Mouse (Mus musculus): ENCODE results near the gene Gbgt1. TPM values are rescaled to one million over a fixed set of nuclear protein-coding genes. Genes with fewer than 3 reads are reported as not detected.
A peak's percentile ranks its signal among the peaks of the same experiment; 100 is the strongest.
"Not testable (repeated sequence)": the region's sequence is repeated elsewhere in the genome, so short reads cannot be mapped to it uniquely, and the experiment has no call there.

Gene Gbgt1
- polyA plus RNA-seq, 1 experiment = 5.6 TPM

DNA sequence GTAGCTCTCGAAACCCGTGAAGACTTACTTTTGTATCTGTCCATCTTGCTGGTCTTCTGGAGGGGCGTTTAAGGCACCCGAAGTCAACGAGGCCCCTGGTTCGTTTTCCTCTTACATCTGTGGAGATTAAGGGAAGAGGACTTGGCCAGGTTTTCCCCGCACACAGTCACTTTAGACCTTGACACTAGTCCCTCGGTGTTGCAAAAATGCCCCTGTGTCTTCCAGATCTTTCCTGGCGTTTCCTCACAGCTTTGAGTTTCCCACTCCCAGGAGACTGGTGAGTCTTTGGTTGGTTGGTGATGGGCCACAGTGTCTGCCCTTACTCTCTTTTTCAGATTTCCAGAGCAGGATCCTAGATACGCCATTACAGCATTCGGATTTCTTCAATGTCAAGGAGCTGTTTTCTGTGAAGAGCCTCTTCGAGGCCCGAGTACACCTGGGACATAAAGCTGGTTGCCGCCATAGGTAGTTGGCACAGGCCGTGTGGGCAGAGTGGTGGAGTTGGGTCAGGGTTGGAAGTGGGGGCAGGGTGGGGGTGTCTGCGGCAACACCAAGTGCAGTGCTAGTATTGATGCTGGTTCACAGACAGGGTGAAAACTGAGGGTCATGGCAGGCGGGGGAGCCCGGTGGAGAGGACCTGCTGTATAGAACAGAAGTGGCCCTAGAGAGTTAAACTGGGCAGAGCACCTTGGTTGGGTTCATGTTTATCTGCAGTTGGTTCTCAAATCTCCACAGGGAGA is 28.0 kb upstream of the Gbgt1 start:
- Histone ChIP-seq H3K4me3 (replicated peaks; ENCODE audit: extremely low read depth, low read depth, low read length) (peak overlapping the region; percentile 89), H3K4me1 (ENCODE audit: control insufficient read depth, insufficient read depth, low read length) (peaks cover 2% of the 10 kb centered on the region; the same call in 1 of the 2 replicates)
- TF ChIP-seq POLR2A (IDR thresholded peaks at IDR 0.05; ENCODE audit: borderline replicate concordance, extremely low read depth, low read depth, low read length) (no peak), CTCF (IDR thresholded peaks at IDR 0.05; ENCODE audit: insufficient read depth, low read length) (no peak)
- WGBS = 53% methylated on average over 18 of the region's 18 CpGs
- DNase-seq = no peak

DNA sequence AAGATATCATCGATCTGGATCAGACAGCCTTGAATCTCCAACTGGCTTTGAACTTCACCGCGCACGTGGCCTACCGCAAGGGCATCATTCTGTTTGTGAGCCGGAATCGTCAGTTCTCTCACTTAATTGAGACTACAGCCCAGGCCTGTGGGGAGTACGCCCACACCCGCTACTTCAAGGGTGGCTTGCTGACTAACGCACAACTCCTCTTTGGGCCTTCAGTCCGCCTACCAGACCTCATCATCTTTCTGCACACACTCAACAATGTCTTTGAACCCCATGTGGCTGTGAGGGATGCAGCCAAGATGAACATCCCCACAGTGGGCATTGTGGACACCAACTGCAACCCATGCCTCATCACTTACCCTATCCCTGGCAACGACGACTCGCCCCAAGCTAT is 27.2 kb upstream of the Gbgt1 start:
- no peak overlapping the region for H3K4me3 ChIP-seq (replicated peaks; ENCODE audit: extremely low read depth, low read depth, low read length)
- peaks cover 2% of the 10 kb centered on the region; the same call in 1 of the 2 replicates for H3K4me1 ChIP-seq (ENCODE audit: control insufficient read depth, insufficient read depth, low read length)
- no peak for TF ChIP-seq POLR2A (IDR thresholded peaks at IDR 0.05; ENCODE audit: borderline replicate concordance, extremely low read depth, low read depth, low read length)
- TF ChIP-seq CTCF (IDR thresholded peaks at IDR 0.05; ENCODE audit: insufficient read depth, low read length) = no peak
- DNase-seq = no peak
- 95% methylated on average over 14 of the region's 14 CpGs for WGBS

DNA sequence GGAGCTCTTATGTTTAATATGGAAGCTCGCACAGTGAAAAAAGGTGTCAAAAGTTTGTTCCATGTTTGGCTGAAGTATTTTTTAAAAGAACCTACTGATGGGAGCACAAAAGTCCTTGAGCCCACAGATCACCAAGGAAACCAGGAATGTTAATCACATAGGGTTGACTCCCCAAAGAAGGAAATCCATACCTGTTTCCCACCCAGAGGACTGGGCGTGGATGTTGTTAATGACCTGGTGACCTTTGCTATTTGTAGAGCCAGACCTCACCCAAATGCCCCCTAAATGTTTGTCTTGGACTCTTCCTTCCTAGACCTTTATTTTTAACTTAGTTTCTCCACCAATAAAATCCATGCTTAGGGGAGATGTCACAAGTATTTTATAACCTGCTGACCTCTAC is 26.1 kb upstream of the Gbgt1 start:
- no peak for DNase-seq
- no peak for TF ChIP-seq CTCF (IDR thresholded peaks at IDR 0.05; ENCODE audit: insufficient read depth, low read length)
- no peak for TF ChIP-seq POLR2A (IDR thresholded peaks at IDR 0.05; ENCODE audit: borderline replicate concordance, extremely low read depth, low read depth, low read length)
- WGBS = 86% methylated on average over 2 of the region's 2 CpGs
- Histone ChIP-seq H3K4me1 (ENCODE audit: control insufficient read depth, insufficient read depth, low read length) (peaks cover 2% of the 10 kb centered on the region; the same call in 1 of the 2 replicates), H3K4me3 (replicated peaks; ENCODE audit: extremely low read depth, low read depth, low read length) (no peak overlapping the region)

GRCm38 (mm10) chr2:28472011-28472410 is 24.7 kb upstream of the Gbgt1 start:
- not testable (repeated sequence) for H3K4me1 ChIP-seq (ENCODE audit: control insufficient read depth, insufficient read depth, low read length); DNase-seq; H3K4me3 ChIP-seq (replicated peaks; ENCODE audit: extremely low read depth, low read depth, low read length)
- 95% methylated on average over 8 of the region's 8 CpGs for WGBS

DNA sequence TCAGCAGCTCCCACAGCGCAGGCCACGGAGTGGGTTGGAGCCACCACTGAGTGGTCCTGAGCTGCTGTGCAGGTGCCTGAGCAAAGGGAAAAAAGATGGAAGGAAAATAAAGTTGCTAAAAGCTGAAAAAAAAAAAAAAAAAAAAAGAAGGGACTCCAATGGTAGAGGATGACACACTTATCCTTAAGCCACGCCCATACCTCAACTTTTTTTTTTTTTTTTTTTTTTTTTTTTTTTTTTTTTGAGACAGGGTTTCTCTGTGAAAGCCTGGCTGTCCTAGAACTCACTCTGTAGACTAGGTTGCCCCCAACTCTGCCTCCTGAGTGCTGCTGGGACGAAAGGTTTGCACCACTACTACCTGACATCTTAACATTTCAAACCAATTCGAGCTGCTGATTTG is 18.7 kb upstream of the Gbgt1 start:
- not testable (repeated sequence) for DNase-seq; H3K4me1 ChIP-seq (ENCODE audit: control insufficient read depth, insufficient read depth, low read length); H3K4me3 ChIP-seq (replicated peaks; ENCODE audit: extremely low read depth, low read depth, low read length)
- 91% methylated on average over 5 of the region's 5 CpGs for WGBS

- H3K4me3 ChIP-seq (replicated peaks; ENCODE audit: extremely low read depth, low read depth, low read length) = peak overlapping the region; percentile 39
- TF ChIP-seq POLR2A (IDR thresholded peaks at IDR 0.05; ENCODE audit: borderline replicate concordance, extremely low read depth, low read depth, low read length) = no peak
- no peak for TF ChIP-seq CTCF (IDR thresholded peaks at IDR 0.05; ENCODE audit: insufficient read depth, low read length)
- 66% methylated on average over 20 of the region's 20 CpGs for WGBS
- no peak for DNase-seq
- no peaks in the 10 kb centered on the region for H3K4me1 ChIP-seq (ENCODE audit: control insufficient read depth, insufficient read depth, low read length)
These were observed 17.2 kb upstream of the Gbgt1 start for GRCm38 (mm10) chr2:28479208-28480204.

DNA sequence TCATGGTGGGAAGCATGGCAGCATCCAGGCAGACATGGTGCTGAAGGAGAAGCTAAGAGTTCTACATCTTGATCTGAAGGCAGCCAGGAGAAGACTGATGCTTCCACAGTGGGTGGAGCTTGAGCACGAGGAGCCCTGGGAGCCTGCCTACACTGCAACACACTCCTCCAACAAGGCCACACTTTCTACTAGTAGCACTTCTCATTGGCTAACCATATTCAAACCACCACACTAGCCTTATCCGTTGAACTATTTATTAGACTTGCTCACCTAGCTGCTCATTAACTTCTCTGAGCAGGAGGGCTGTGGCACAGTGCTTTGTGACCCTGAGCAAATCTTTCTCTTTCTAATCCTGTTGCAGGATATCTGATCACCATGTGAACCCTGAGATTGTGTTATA is 12.8 kb upstream of the Gbgt1 start:
- no peaks in the 10 kb centered on the region for H3K4me1 ChIP-seq (ENCODE audit: control insufficient read depth, insufficient read depth, low read length)
- WGBS = 65% methylated on average over 2 of the region's 2 CpGs
- TF ChIP-seq CTCF (IDR thresholded peaks at IDR 0.05; ENCODE audit: insufficient read depth, low read length) (no peak), POLR2A (IDR thresholded peaks at IDR 0.05; ENCODE audit: borderline replicate concordance, extremely low read depth, low read depth, low read length) (no peak)
- H3K4me3 ChIP-seq (replicated peaks; ENCODE audit: extremely low read depth, low read depth, low read length) = no peak overlapping the region
- DNase-seq = no peak

- no peak for TF ChIP-seq POLR2A (IDR thresholded peaks at IDR 0.05; ENCODE audit: borderline replicate concordance, extremely low read depth, low read depth, low read length)
- TF ChIP-seq CTCF (IDR thresholded peaks at IDR 0.05; ENCODE audit: insufficient read depth, low read length) = no peak
- 65% methylated on average over 2 of the region's 2 CpGs for WGBS
- no peak for DNase-seq
- Histone ChIP-seq H3K4me1 (ENCODE audit: control insufficient read depth, insufficient read depth, low read length) (0 out of 2 replicates have a peak, but pooled peaks cover 3% of the 10 kb centered on the region), H3K4me3 (replicated peaks; ENCODE audit: extremely low read depth, low read depth, low read length) (no peak overlapping the region)
These were observed 2.2 kb upstream of the Gbgt1 start for GRCm38 (mm10) chr2:28494521-28494920.

GRCm38 (mm10) chr2:28495207-28495756 is 1.4 kb upstream of the Gbgt1 start:
- Histone ChIP-seq H3K4me1 (ENCODE audit: control insufficient read depth, insufficient read depth, low read length) (0 out of 2 replicates have a peak, but pooled peaks cover 3% of the 10 kb centered on the region), H3K4me3 (replicated peaks; ENCODE audit: extremely low read depth, low read depth, low read length) (no peak overlapping the region)
- TF ChIP-seq CTCF (IDR thresholded peaks at IDR 0.05; ENCODE audit: insufficient read depth, low read length) = 0 out of 2 replicates have a peak, but pooled peaks have one; percentile 2
- TF ChIP-seq POLR2A (IDR thresholded peaks at IDR 0.05; ENCODE audit: borderline replicate concordance, extremely low read depth, low read depth, low read length) = no peak
- DNase-seq = no peak
- WGBS = 56% methylated on average over 14 of the region's 14 CpGs

Data from lung, adult 2 months (tissue).